Mouse (Mus musculus) heart, postnatal 14 days (tissue): Measurements from ENCODE around the gene Limch1. TPM values are rescaled to one million over a fixed set of nuclear protein-coding genes. Genes with fewer than 3 reads are reported as not detected.

Experiments used
- DNase-seq, 2 experiments: peaks; one replicate each; pipeline ENCODE4 v3.0.0; 2021 to 2022
- intact Hi-C: fragments of 180-260 bp; cut with DNase I; formaldehyde crosslinking; loops from one replicate; pipeline ENCODE4 v1.15.1; 2025
- total RNA-seq, 2 experiments: library from RNA; stranded (reverse); gene quantifications; 2 replicates each; pipeline ENCODE4 v1.2.3; 2021

Gene Limch1
- total RNA-seq, 2 experiments from 2014 or later, result 189 to 196 TPM

DNA sequence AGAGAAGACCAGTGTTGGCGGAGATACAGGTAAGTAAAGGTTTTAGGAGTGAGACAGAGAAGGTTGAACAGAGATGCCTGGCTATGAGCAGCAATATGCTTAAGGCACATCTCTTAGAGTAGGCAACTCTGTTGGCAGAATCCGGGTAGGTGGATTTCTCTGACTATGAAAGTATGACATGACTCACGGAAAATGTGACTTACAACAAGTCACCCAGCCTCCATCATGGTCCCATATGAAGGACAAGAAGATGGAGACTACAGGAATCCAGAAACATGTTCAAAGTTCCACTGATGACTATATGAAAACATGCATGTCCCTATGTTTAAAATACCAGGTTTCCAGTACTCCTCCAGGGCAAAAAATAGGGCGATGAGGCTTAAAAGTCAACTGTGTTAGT is 34.7 kb downstream of the Limch1 start:
- intact Hi-C loops, result no loop called here
- DNase-seq, result no peak

DNA sequence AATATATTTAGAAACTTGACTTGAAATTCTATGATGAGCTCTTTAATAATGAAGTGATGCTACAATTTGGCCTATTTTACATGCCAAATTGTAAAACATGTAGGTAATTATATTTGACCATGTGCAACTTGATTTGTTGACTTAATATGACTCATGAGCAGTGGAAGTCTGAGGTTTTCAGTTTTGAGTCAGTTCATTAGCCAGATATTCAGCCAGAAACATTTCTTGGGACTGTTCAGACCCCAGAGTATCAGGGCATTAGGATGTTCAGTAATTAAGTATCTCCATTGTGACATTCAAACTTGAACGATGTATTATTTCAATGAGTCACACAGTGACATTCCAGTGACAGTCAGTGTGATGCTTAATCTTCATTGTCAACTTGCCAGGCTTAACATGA is 35.9 kb downstream of the Limch1 start:
- DNase-seq, result no peak
- intact Hi-C loops, result no loop called here

DNA sequence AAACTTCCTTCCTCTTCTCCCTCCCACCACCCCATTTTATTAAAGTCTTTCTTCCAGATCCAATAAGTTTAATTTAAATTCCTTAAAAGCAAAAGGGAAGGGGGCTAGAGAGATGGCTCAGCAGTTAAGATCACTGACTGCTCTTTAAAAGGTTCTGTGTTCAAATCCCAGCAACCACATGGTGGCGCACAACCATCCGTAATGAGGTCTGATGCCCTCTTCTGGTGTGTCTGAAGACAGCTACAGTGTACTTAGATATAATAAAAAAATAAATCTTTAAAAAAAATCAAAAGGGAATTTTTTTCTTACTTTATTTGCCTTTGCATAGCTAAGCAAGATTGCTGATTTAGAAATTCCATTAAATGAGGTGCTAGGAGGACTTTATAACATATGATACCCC is 37.2 kb downstream of the Limch1 start:
- DNase-seq, result no peak
- intact Hi-C loops, result no loop called here

DNA sequence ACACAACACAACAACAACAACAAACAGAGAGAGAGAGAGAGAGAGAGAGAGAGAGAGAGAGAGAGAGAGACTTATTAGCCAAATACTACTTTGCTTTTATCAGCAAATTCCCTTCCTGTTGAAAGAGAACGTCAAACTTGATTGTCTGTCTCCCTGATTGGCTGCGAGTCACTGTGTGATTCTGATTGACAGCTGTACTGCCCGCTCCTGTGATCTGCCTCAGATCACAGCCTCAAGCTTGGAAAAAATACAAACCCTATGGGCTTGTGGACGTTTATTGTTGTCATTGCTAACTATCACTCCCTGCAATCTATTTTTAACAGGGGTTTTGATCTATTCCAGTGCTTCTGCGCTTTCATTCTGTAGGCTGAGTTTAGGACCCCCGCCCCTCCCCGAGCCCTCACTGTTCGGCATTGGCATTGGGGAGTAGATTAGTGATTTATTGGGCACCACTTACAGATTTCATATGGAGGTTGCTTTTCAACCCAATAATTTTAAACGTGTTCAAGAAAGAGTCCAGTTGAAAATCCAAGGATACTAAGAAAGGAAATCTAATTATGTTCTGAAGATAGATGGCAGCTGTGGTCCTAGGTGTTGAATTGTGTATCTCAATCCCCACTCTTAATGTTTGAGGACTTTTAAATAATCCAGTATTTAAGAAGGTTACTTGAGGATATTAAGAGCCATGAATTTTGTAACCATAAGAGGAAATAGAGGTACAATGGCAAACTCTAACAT is 39.2 kb downstream of the Limch1 start:
- intact Hi-C loops, result no loop called here
- no peak for DNase-seq

DNA sequence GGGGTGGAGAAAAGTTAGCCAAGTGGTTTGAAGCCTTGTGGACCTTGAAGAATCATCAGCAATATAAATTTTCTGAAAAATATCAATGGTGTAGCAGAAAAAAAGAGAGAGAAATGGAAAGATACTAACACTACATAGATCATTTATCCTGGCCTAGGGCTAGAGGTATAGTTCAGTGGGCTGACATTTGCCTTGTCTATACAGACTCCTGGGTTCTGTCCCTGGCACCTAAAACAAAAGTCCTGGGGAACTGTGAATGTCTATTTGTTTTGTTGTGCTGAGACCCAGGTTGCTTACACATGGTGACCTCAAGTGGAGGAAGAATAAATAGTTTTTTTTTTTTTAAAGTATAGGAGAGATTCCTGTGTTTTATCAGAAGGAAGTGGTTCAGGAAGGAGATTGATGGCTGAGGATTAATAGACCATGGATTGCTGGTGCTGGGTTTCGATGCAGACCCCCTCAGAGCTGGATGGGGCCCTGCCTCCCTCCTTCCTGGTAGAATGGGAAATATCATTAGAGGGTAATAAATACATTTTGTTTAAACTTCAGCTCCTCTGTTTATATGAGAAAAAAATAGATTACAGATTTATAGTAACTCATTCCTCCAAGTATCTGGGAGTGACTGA is 40.5 kb downstream of the Limch1 start:
- no peak for DNase-seq
- intact Hi-C loops, result no loop called here

DNA sequence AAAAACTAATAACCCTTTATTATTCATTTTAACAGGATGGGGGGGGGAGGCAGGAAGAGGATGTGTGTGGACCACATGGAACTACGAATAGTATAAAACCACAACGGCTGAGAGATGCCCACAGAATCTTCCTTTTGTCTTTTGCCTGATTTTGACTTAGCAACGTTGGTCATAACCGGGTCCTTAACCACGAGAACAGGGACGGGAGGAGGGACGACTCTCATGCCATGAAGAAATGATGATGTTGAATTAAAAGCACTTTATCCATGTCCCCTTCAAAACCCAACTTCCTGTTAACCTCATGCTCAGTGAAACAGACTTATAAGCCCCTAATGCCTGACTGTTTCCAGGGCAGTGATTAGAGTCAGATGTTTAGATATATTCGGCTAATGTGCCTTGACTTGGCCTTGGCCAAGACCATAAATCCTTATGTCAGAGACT is 41.0 kb downstream of the Limch1 start:
- intact Hi-C loops, result no loop called here
- DNase-seq, result no peak

DNA sequence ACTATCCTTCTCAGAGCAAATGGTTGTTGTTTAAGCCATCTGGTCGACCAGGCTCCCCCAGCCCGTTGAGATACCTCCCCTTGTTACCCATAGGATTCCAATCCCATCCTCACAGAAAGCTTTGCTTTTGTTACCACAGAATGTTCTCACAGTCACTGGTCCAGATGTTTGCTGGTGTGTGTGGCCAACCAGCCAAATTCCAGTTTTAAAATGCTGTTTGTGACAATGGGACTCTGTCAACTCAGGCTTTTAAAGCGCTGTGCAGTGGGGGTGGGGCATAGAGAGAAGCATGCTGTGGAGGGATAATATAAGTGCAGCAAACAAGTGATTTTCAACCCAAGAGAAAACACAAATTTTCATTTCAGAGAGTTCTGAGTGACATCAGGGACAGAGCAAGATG is 43.4 kb downstream of the Limch1 start:
- no peak for DNase-seq

DNA sequence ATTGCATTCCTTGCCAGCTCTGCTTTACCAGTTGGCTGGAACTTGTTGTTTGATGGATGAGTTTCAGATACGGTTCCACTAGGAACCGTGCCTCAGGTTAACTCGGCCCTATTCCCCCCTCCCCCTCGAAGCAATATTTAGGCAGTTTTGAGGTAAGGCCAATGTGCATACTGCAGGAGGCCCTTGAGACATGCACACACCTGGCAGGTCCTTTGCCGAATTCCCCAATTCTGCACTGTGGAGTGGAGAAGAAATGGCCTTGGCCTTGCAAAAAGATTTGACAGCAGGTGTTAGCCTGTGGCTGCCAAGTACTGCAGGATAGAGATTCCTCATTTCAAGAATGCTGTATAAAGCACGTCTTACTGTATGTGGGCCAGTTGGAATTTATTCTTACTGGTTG is 45.5 kb downstream of the Limch1 start:
- DNase-seq, result no peak
- intact Hi-C loops, result no loop called here

More for the DNA sequence above, 43.4 kb downstream of the Limch1 start:
- intact Hi-C loops, result no loop called here

DNA sequence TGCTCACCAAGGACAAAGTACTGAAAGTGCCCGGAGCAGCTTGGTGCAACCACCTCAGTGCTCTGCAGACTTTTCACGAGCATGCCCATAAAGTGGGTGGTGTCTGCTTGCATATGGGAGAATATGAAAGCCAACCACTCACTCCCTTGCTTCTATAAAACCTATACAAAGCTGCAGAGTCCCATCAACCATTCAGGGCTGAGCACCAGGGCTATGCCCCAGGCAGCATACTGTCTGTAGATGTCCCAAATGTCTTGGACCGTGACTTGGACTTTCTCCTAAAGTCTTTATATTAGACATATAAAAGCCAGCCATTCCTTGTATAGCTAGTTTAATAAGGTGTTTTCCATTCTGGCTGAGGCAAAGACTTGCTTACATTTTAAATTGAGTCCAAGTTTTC is 47.6 kb downstream of the Limch1 start:
- intact Hi-C loops, result no loop called here
- DNase-seq, result no peak

DNA sequence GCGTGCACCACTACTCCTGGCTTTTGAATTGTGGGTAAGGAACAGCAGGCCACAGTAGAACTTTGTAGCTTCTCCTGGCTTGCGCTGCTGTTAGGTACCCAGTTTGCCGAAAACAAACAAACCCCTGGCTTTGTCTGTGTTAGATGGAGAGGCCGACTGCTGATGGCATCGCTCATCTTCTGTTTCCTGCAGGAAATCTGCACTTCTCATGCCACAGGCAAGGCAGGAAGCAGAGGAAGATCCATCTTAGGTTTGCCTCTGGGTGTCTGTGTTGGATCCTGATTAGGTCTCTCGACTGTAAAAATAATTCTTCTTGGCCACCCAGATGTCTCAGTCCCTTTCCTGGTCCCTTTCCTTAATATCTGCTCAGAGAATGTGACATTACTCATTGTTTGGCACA is 51.7 kb downstream of the Limch1 start:
- no peak for DNase-seq

DNA sequence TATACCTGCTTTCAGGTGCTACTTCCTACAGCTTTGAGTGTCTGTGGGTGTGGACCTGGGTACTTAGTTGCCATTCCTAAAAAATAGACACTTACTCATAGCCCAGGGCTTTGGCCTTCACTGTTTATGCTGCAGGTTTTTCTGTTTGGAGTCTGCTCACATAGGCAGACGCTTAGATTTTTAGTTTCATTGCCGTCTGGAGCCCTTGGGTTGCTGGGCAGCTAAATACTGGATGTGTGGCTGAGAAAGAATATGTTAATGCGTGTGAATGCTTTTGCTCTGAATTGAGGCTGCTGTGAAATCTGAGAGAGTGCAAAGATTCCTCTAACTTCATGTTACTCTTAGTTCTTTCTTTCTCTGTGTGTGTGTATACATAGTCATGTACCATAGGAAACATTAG is 52.5 kb downstream of the Limch1 start:
- DNase-seq, result no peak
- intact Hi-C loops, result loop anchor here (5.0 kb wide), 1 partner anchor 51 kb away; the partner anchor contains the start of gene Limch1

More for the DNA sequence above, 51.7 kb downstream of the Limch1 start:
- intact Hi-C loops, result loop anchor here (5.0 kb wide), 1 partner anchor 50 kb away; the partner anchor contains the start of gene Limch1

DNA sequence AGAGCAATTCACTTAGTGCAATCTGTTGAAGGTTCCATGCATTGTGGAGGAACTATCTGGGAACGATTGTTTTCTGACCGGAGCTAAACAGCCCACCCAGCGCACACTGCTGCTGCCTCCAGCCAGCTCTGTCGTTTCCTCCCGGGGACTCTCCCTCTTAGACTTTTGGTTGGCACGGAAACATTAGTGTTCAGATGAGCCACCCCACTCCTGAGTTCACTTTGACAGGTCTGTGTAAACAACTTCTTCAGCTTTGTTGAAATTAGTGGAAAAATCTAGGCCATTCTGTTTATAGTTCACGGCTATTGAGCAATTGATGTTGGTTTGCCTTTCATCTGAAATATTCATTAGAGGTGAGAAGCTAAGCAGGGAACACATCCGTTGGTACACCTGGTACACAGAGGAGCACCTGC is 53.0 kb downstream of the Limch1 start:
- intact Hi-C loops, result loop anchor here (5.0 kb wide), 1 partner anchor 51 kb away; the partner anchor contains the start of gene Limch1
- peak in 1 of 2 experiments; percentile 24 for DNase-seq

DNA sequence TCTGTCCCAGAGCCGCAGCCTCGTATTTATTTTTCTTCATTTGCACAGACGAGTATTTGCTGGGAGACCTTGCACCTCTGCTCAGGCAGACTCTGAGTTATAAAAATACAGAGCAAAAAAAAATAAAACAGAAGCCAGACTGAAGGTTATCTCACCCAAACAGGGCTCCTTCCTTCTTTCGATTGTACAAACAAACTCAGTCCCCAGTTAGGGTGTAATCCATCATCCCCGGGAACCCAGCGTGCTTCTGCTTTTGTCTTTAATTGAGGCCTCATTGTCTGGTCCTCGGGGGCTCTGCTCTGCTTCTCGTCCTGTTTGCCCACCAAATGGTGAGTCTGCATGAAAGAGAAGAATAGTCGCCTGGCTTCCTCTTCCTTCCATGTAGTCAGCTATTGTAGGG is 54.6 kb downstream of the Limch1 start:
- intact Hi-C loops, result no loop called here
- no peak for DNase-seq

DNA sequence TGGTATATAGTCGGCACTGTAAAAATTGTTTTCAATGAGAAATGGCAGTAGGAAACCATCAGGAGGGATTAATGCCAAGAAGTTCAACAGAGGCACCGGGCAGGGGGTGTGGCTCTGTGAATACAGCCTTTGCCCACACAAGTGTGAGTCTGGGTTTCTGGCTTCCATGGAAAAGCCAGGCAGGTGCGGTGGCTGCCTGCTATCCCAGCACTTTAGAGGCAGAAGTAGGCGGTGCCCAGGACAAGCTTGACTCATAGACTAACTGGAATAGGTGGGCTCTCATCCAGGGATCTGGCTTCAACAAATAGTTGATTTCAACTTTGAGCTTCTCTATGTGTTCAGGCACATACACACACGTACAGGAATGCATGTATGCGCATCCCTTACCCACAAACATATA is 55.4 kb downstream of the Limch1 start:
- intact Hi-C loops, result no loop called here
- no peak for DNase-seq

DNA sequence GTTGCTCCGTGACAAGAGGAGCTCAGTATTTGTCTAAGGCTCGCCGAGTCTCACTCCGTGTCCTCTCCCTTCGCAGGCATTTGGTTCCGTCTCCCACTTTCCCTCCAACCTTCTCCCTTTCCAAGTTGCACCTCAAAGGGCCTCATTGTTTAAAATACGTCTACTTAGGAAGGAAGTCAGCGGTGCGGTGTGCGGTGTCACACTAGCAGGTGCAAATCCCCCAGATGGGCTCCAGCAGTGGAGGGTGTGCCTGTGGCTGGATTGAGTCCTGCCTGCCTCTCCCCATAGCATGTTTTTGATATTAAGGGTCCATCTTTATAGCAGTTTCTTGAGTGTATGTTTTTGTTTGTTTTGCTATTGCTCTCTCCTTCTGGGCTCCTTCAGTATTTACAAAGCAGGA is 56.6 kb downstream of the Limch1 start:
- DNase-seq, result no peak
- intact Hi-C loops, result no loop called here

DNA sequence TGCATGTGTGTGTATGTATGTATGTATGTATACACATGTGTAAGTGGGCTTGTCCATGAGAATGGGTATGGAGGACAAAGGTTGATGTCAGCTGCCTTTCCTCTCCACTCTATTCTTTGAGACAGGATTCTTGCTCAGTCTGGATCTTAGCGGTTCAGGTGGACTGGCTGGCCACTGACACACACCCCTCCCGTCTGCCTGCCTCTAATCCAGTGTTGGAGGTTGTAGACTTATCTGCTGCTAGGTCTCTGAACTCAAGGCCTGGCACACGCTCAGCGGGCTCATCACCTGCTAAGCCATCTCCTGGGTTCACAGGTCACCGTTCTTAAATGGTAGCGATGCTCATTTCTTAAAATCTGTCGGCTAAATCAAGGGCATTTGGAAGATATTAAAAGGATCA is 60.7 kb downstream of the Limch1 start:
- intact Hi-C loops, result no loop called here
- no peak for DNase-seq

DNA sequence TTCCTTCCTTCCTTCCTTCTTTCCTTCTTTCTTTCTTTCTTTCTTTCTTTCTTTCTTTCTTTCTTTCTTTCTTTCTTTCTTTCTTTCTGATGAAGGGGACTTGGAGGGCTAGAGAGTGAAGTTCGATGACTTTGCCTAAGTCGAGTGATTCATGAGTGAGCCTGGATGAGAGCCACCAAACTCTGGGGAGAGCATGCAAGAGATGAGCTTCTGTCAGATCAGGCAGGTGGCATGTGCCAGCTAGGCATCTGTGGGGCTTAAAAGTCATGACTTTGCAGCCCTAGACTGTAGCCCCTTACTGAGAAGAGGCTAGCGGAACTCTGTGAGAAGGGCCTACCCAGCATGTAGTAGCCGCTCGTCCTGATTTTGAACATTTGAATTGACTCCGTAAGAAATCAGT is 62.1 kb downstream of the Limch1 start:
- intact Hi-C loops, result no loop called here
- DNase-seq, result no peak

DNA sequence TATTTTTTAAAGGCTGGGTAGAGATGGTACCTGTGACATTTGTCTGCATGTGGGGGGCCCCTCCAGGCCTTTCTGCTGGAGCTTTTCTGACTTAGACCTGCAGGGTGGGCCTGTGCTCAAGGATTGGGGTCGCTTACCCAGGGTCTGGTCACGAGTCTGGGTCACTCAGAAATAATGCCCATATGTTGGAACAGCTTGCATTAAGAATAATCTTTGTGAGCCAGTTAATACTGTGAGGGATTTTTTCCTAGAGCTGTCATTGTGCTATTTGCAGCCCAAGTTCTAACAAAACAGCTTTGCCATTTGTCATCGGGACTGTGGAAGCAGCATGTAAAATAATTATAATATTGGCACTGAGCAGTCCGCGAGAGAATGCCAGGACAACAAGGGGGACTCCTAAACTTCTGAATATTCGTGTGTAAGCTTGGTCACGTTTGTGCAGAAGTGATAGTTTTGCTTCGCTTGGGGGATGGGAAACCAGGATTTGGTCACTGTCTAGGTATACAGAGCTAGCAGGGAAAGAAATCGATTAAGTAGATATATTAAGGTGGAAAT is 63.5 kb downstream of the Limch1 start:
- no peak for DNase-seq
- intact Hi-C loops, result no loop called here

DNA sequence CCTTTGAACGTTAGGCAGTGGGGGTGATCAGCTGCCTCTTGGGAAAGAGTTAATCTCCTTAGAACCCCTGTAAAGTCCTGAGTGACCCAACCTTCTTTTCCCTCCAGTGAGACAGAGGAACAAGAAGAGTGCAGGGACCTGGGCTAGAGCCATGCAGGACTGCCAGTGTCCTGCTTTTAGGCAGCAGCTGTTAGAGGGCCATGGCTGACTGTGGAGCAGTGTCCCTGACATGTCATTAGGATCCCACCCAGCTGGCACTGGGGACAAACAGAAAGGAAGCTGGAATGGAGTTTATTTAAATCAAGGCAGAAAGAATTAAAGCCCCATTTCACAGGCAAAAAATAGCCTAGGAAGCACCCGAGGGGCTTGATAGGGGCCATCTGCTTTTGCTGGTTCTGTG is 64.8 kb downstream of the Limch1 start:
- peak in 1 of 2 experiments; percentile 29 for DNase-seq
- intact Hi-C loops, result no loop called here

DNA sequence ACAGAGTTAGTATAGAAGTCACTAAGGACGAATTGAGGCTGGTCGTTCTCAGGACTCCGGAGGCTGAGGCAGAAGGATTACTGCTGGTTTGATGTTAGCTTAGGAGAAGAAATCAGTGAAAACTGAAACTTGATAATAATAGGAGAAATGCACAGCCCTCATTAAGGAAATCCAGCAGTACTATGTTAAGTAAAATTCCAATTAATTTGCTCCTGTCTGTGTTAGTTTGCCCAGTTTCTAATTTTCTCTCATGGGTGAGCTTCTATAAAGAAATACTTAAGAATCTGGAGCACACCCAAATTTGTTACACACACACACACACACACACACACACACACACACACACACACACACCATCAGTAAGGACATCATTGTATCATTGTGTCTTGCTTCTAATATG is 69.0 kb downstream of the Limch1 start:
- DNase-seq, result no peak
- intact Hi-C loops, result no loop called here

DNA sequence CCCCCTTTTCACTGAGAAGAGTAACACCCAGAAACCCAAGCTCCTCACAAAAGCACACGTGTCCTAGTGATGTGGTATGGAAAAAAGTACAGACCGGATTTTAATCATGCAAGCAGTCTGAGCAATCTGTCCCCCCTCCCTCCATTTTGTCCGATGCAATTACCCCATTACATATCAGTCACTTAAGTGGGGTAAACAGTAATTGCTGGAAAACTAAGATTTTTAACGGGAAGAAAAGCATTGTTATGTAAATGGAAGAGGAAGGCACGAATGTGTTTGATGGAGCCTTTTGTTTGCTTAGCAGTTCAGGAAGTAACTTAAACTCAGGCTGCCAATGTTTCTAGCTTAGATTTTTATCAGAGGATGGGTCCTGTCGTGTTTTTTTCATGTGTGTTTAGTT is 70.2 kb downstream of the Limch1 start:
- intact Hi-C loops, result no loop called here
- DNase-seq, result no peak

DNA sequence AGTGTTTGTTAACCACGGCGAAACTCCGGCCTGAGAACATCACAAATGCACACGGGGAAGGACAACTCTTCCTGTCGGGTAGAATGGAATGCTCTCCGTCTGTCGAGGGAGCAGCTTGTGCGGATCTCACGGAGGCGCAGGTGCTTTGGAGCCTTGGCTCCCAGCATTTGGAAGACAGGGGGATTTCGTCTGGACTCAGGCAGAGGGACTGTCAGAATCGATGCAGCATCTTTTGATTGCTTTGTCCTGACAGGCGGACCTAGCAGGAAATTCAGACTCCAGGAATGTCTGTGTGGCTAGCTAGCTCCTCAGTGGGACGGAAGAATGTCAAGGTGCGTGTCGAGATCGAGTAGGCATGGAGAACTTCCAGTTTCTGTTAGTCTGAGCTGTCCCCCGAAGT is 71.1 kb downstream of the Limch1 start:
- no peak for DNase-seq

More for the DNA sequence above, 71.1 kb downstream of the Limch1 start:
- intact Hi-C loops, result no loop called here
